Mouse (Mus musculus): Measurements from ENCODE around the gene Parg.
"Not testable (repeated sequence)": the region's sequence is repeated elsewhere in the genome, so short reads cannot be mapped to it uniquely, and the experiment has no call there.

Parg gene

GRCm38 (mm10) chr14:32179393-32180195 is 22.2 kb upstream of the Parg start:
- DNase-seq (ENCODE audit: low spot score): no peak

- no peak for DNase-seq (ENCODE audit: low spot score)
These were observed 20.9 kb upstream of the Parg start for GRCm38 (mm10) chr14:32180861-32181260.

GRCm38 (mm10) chr14:32183846-32184245 is 17.9 kb upstream of the Parg start:
- no peak for DNase-seq (ENCODE audit: low spot score)

- no peak for DNase-seq (ENCODE audit: low spot score)
These were observed 10.9 kb upstream of the Parg start for GRCm38 (mm10) chr14:32190627-32191391.

- DNase-seq (ENCODE audit: low spot score): no peak
These were observed 9.8 kb upstream of the Parg start for GRCm38 (mm10) chr14:32191926-32192325.

GRCm38 (mm10) chr14:32192437-32192836 is 9.3 kb upstream of the Parg start:
- peak; percentile 79 for DNase-seq (ENCODE audit: low spot score)

- DNase-seq (ENCODE audit: low spot score): not testable (repeated sequence)
These were observed 8.2 kb upstream of the Parg start for GRCm38 (mm10) chr14:32193557-32193956.

GRCm38 (mm10) chr14:32201354-32201753 is 395 bp upstream of the Parg start:
- peak; percentile 26 for DNase-seq (ENCODE audit: low spot score)

- DNase-seq (ENCODE audit: low spot score): no peak
These were observed 24.9 kb downstream of the Parg start for GRCm38 (mm10) chr14:32226601-32227000.

- peak; percentile 37 for DNase-seq (ENCODE audit: low spot score)
These were observed 27.2 kb downstream of the Parg start for GRCm38 (mm10) chr14:32228996-32229395.

- no peak for DNase-seq (ENCODE audit: low spot score)
These were observed 40.7 kb downstream of the Parg start for GRCm38 (mm10) chr14:32242401-32242800.

- peak; percentile 38 for DNase-seq (ENCODE audit: low spot score)
These were observed 44.3 kb downstream of the Parg start for GRCm38 (mm10) chr14:32246019-32246418.

- DNase-seq (ENCODE audit: low spot score): no peak
These were observed 47.9 kb downstream of the Parg start for GRCm38 (mm10) chr14:32249616-32250015.

GRCm38 (mm10) chr14:32260830-32261229 is 59.1 kb downstream of the Parg start:
- no peak for DNase-seq (ENCODE audit: low spot score)

- no peak for DNase-seq (ENCODE audit: low spot score)
These were observed 60.0 kb downstream of the Parg start for GRCm38 (mm10) chr14:32261741-32262140.

- DNase-seq (ENCODE audit: low spot score): no peak
These were observed 67.2 kb downstream of the Parg start for GRCm38 (mm10) chr14:32268999-32269398.

- DNase-seq (ENCODE audit: low spot score): no peak
These were observed 67.8 kb downstream of the Parg start for GRCm38 (mm10) chr14:32269589-32269988.

GRCm38 (mm10) chr14:32301622-32302021 is 99.9 kb downstream of the Parg start:
- peak; percentile 15 for DNase-seq (ENCODE audit: low spot score)

GRCm38 (mm10) chr14:32302423-32302822 is 100.7 kb downstream of the Parg start:
- no peak for DNase-seq (ENCODE audit: low spot score)

- DNase-seq (ENCODE audit: low spot score): no peak
These were observed 103.2 kb downstream of the Parg start for GRCm38 (mm10) chr14:32304921-32305320.

GRCm38 (mm10) chr14:32309876-32310275 is 108.1 kb downstream of the Parg start:
- peak; percentile 36 for DNase-seq (ENCODE audit: low spot score)

- no peak for DNase-seq (ENCODE audit: low spot score)
These were observed 109.8 kb downstream of the Parg start for GRCm38 (mm10) chr14:32311381-32312035.

GRCm38 (mm10) chr14:32317822-32318221 is 116.1 kb downstream of the Parg start:
- peak; percentile 52 for DNase-seq (ENCODE audit: low spot score)
